Mouse (Mus musculus) ES-Bruce4 (cell line): ENCODE data around the gene Ostc. TPM values are rescaled to one million over a fixed set of nuclear protein-coding genes. Genes with fewer than 3 reads are reported as not detected.

Source experiments
- H3K27ac ChIP-seq: 2 replicates; pipeline ENCODE4 v1.5.1; 2012; ENCODE audit warnings: low read length, inconsistent platforms; ENCODE audit not compliant: insufficient read depth
- H3K27me3 ChIP-seq: 2 replicates; pipeline ENCODE4 v1.6.1; 2012; ENCODE audit warnings: mild to moderate bottlenecking, low read length, inconsistent platforms; ENCODE audit not compliant: control insufficient read depth, poor library complexity, insufficient read depth, severe bottlenecking
- H3K36me3 ChIP-seq: 2 replicates; pipeline ENCODE4 v1.6.1; 2012; ENCODE audit warnings: inconsistent platforms, mild to moderate bottlenecking, low read length, moderate library complexity; ENCODE audit not compliant: control insufficient read depth, poor library complexity, insufficient read depth, severe bottlenecking
- H3K4me1 ChIP-seq: one replicate; pipeline ENCODE4 v1.8.1; 2011; ENCODE audit warnings: low read length; ENCODE audit not compliant: control insufficient read depth, insufficient read depth
- H3K4me3 ChIP-seq: 2 replicates; pipeline ENCODE4 v1.5.1; 2011; ENCODE audit warnings: low read depth, mild to moderate bottlenecking, low read length
- H3K9ac ChIP-seq: 2 replicates; pipeline ENCODE4 v1.6.1; 2012; ENCODE audit warnings: low read depth, mild to moderate bottlenecking, inconsistent platforms; ENCODE audit not compliant: poor library complexity, severe bottlenecking
- H3K9me3 ChIP-seq: replicated peaks from 2 replicates; pipeline ENCODE4 v1.6.1; 2012; ENCODE audit warnings: mild to moderate bottlenecking, low read length, inconsistent platforms; ENCODE audit not compliant: control insufficient read depth, poor library complexity, insufficient read depth, severe bottlenecking
- CTCF ChIP-seq: IDR thresholded peaks from one replicate; pipeline ENCODE4 v1.8.1; 2011; ENCODE audit warnings: low read depth, low read length
- EP300 ChIP-seq: IDR thresholded peaks from 2 replicates; pipeline ENCODE4 v1.6.1; 2011; ENCODE audit warnings: low read depth, low read length; ENCODE audit not compliant: insufficient read depth
- POLR2A ChIP-seq: IDR thresholded peaks from one replicate; pipeline ENCODE4 v1.8.1; 2011; ENCODE audit warnings: low read length; ENCODE audit not compliant: insufficient read depth
- polyA plus RNA-seq: library from polyadenylated mRNA; stranded (reverse); fragments of >200 nt; gene quantifications from 2 replicates; pipeline ENCODE4 v1.2.4, GENCODE M21; 2011; ENCODE audit warnings: low read depth; ENCODE audit not compliant: missing spikeins, insufficient read depth, insufficient read length

Gene Ostc
- polyA plus RNA-seq, 1 experiment: 170 TPM

GRCm38 (mm10) chr3:130712891-130713290 is 3.6 kb upstream of the Ostc start:
- Histone ChIP-seq H3K36me3 (no peaks in the 10 kb centered on the region), H3K9ac (no peak overlapping the region), H3K27ac (no peak overlapping the region), H3K27me3 (no peaks in the 10 kb centered on the region), H3K4me1 (peaks cover 1% of the 10 kb centered on the region), H3K4me3 (no peak overlapping the region), H3K9me3 (no peaks in the 10 kb centered on the region)
- no peak for TF ChIP-seq CTCF
- TF ChIP-seq EP300: no peak
- no peak for TF ChIP-seq POLR2A

GRCm38 (mm10) chr3:130710103-130710502 is 859 bp upstream of the Ostc start:
- no peak for TF ChIP-seq CTCF
- TF ChIP-seq POLR2A: no peak
- no peak for TF ChIP-seq EP300
- H3K4me3 ChIP-seq: no peak overlapping the region
- peaks cover 6% of the 10 kb centered on the region for H3K36me3 ChIP-seq
- no peaks in the 10 kb centered on the region for H3K9me3 ChIP-seq
- H3K9ac ChIP-seq: 0 out of 2 replicates have a peak overlapping the region, but pooled peaks have one; percentile 45
- H3K27me3 ChIP-seq: no peaks in the 10 kb centered on the region
- H3K4me1 ChIP-seq: peaks cover 5% of the 10 kb centered on the region
- no peak overlapping the region for H3K27ac ChIP-seq

GRCm38 (mm10) chr3:130708529-130708928 is 715 bp downstream of the Ostc start:
- Histone ChIP-seq H3K27me3 (no peaks in the 10 kb centered on the region), H3K9ac (peak overlapping the region; percentile 94), H3K4me3 (peak overlapping the region; percentile 93), H3K36me3 (peaks cover 16% of the 10 kb centered on the region), H3K27ac (no peak overlapping the region), H3K4me1 (peaks cover 5% of the 10 kb centered on the region), H3K9me3 (no peaks in the 10 kb centered on the region)
- TF ChIP-seq POLR2A (no peak), EP300 (no peak)

GRCm38 (mm10) chr3:130702289-130702688 is 7.0 kb downstream of the Ostc start:
- Histone ChIP-seq H3K4me3 (no peak overlapping the region), H3K9me3 (no peaks in the 10 kb centered on the region), H3K4me1 (peaks cover 2% of the 10 kb centered on the region), H3K9ac (no peak overlapping the region), H3K27ac (no peak overlapping the region), H3K36me3 (peaks cover 49% of the 10 kb centered on the region), H3K27me3 (no peaks in the 10 kb centered on the region)
- TF ChIP-seq CTCF (no peak), POLR2A (no peak), EP300 (no peak)

- H3K4me3 ChIP-seq: no peak overlapping the region
- no peaks in the 10 kb centered on the region for H3K27me3 ChIP-seq
- H3K9me3 ChIP-seq: no peaks in the 10 kb centered on the region
- peaks cover 2% of the 10 kb centered on the region for H3K4me1 ChIP-seq
- peak; percentile 5 for TF ChIP-seq CTCF
- no peak for TF ChIP-seq EP300
- H3K36me3 ChIP-seq: peaks cover 25% of the 10 kb centered on the region
- H3K9ac ChIP-seq: no peak overlapping the region
- H3K27ac ChIP-seq: no peak overlapping the region
Measured at GRCm38 (mm10) chr3:130697622-130698021, 11.6 kb downstream of the Ostc start.

- Histone ChIP-seq H3K36me3 (peaks cover 9% of the 10 kb centered on the region), H3K4me3 (peak overlapping the region; percentile 25; the same call in 1 of the 2 replicates)
Measured at GRCm38 (mm10) chr3:130694705-130695104, 14.5 kb downstream of the Ostc start.

More at GRCm38 (mm10) chr3:130694705-130695104, 14.5 kb downstream of the Ostc start:
- no peaks in the 10 kb centered on the region for H3K9me3 ChIP-seq
- H3K4me1 ChIP-seq: peaks cover under 1% of the 10 kb centered on the region
- peak overlapping the region; percentile 23; the same call in 1 of the 2 replicates for H3K27ac ChIP-seq
- H3K9ac ChIP-seq: no peak overlapping the region
- H3K27me3 ChIP-seq: no peaks in the 10 kb centered on the region
- TF ChIP-seq CTCF (no peak), EP300 (no peak), POLR2A (peak; percentile 49)
